Mouse (Mus musculus): ENCODE measurements around the gene Nrxn3. TPM values are rescaled to one million over a fixed set of nuclear protein-coding genes. Genes with fewer than 3 reads are reported as not detected.

Nrxn3 gene
- polyA plus RNA-seq, 1 experiment from 2014 or later: 88.1 TPM

- ATAC-seq: no peak
- Histone ChIP-seq H3K9ac (replicated peaks) (no peak overlapping the region), H3K4me3 (replicated peaks) (no peak overlapping the region), H3K36me3 (no peaks in the 10 kb centered on the region), H3K4me1 (replicated peaks) (no peaks in the 10 kb centered on the region), H3K27me3 (no peaks in the 10 kb centered on the region), H3K9me3 (no peaks in the 10 kb centered on the region), H3K4me2 (replicated peaks) (no peak overlapping the region), H3K27ac (no peak overlapping the region)
- 82% methylated on average over 4 of the region's 4 CpGs for WGBS
Observed at GRCm38 (mm10) chr12:89640046-89640445, 917.4 kb downstream of the Nrxn3 start.

GRCm38 (mm10) chr12:89641460-89641859 is 918.8 kb downstream of the Nrxn3 start:
- Histone ChIP-seq H3K4me3 (replicated peaks) (no peak overlapping the region), H3K9me3 (no peaks in the 10 kb centered on the region), H3K4me2 (replicated peaks) (no peak overlapping the region), H3K27ac (no peak overlapping the region), H3K9ac (replicated peaks) (no peak overlapping the region), H3K4me1 (replicated peaks) (no peaks in the 10 kb centered on the region), H3K27me3 (no peaks in the 10 kb centered on the region), H3K36me3 (no peaks in the 10 kb centered on the region)
- ATAC-seq: no peak
- 26% methylated on average over 1 of the region's 1 CpGs for whole genome bisulfite sequencing

DNA sequence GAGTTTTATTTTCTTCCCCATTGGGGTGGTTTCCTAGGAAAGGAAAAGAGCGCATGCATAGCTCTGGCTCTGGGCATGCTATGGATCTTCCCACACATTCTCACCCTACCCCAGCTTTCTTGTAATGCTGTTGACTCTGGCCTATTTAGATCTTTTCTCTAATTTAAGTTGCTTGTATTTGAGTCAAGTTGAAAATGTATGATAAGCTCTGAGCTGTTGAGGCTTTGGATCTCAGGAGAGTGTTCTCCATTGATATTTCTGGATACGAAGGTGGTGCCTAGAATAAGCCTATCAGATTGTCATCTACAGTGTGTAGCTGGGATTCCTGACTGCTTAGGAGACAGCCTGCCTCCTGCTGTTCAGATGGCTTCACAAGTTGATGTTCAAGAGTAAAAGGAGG is 930.5 kb downstream of the Nrxn3 start:
- Histone ChIP-seq H3K27me3 (no peaks in the 10 kb centered on the region), H3K4me3 (replicated peaks) (no peak overlapping the region), H3K27ac (no peak overlapping the region), H3K9me3 (no peaks in the 10 kb centered on the region), H3K4me1 (replicated peaks) (no peaks in the 10 kb centered on the region), H3K36me3 (no peaks in the 10 kb centered on the region), H3K9ac (replicated peaks) (no peak overlapping the region), H3K4me2 (replicated peaks) (no peak overlapping the region)
- WGBS: 86% methylated on average over 2 of the region's 2 CpGs
- no peak for ATAC-seq

DNA sequence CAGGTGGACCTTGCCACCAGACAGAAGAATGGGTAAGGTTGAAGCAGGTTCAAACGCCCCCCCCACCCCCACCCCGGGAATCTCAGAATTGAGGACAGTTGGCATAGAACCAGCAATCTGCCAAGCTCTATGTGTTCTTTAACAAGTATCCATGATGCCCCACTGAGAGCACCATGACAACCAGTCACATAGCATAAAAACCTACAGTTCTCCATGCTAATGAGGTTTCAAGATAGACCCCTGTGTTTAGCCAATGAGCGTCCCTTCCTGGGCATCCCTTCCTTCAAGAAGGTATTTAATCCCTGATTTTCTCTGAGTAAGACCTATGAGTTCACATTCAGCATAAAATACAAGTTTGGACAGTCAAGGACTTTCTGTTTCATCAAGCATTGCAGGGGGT is 938.5 kb downstream of the Nrxn3 start:
- no peak overlapping the region for H3K4me2 ChIP-seq (replicated peaks)
- no peak overlapping the region for H3K9ac ChIP-seq (replicated peaks)
- no peaks in the 10 kb centered on the region for H3K9me3 ChIP-seq
- no peak overlapping the region for H3K4me3 ChIP-seq (replicated peaks)
- H3K27me3 ChIP-seq: no peaks in the 10 kb centered on the region
- H3K4me1 ChIP-seq (replicated peaks): 0 out of 2 replicates have a peak, but pooled peaks cover 2% of the 10 kb centered on the region
- 60% methylated on average over 3 of the region's 3 CpGs for WGBS
- H3K36me3 ChIP-seq: no peaks in the 10 kb centered on the region
- H3K27ac ChIP-seq: no peak overlapping the region
- ATAC-seq: 0 out of 2 replicates have a peak, but pooled peaks have one; percentile 50

DNA sequence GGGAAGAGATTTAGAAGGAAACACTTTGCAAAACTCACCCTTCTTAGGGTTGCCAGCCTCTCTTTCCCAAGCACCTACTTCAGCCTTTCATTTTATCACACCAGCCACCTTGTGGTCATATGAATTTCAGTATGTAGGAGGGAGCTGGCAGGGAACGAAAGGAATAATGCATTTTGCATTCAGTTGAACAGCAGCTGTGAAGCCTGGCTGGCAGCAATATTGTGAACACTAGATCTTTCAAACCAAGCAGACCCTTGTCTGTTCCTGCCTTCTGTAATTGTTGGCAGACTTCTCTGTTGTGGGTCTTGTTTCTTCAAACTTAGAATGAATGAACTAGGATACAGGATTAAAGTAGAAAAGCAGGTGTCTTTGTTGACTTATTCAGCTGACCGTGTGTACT is 946.2 kb downstream of the Nrxn3 start:
- no peak for ATAC-seq
- Histone ChIP-seq H3K36me3 (no peaks in the 10 kb centered on the region), H3K4me1 (replicated peaks) (no peaks in the 10 kb centered on the region), H3K27ac (no peak overlapping the region), H3K4me2 (replicated peaks) (no peak overlapping the region), H3K27me3 (no peaks in the 10 kb centered on the region), H3K4me3 (replicated peaks) (no peak overlapping the region), H3K9me3 (no peaks in the 10 kb centered on the region), H3K9ac (replicated peaks) (no peak overlapping the region)
- 74% methylated on average over 2 of the region's 2 CpGs for WGBS

DNA sequence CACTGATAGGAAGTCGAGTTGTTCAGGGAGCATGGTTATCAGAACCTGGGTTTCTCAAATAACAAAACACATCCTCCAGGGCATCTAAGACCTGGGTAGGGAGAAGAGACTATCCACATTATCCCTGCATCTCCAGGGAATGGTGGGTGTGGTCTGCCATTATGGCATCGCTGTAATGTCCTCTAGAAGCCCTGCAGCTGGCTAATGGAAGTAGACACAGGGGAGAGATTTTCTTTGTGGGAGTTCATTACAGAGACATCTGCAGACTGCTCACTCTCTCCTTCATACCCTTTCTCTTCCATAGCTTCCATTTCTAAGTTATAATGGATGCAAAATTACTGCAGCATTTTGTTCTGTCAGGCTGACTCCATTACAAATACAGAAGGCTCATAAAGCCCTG is 950.1 kb downstream of the Nrxn3 start:
- Histone ChIP-seq H3K4me3 (replicated peaks) (no peak overlapping the region), H3K4me2 (replicated peaks) (no peak overlapping the region), H3K36me3 (no peaks in the 10 kb centered on the region), H3K27me3 (no peaks in the 10 kb centered on the region), H3K9ac (replicated peaks) (no peak overlapping the region), H3K9me3 (no peaks in the 10 kb centered on the region), H3K27ac (no peak overlapping the region), H3K4me1 (replicated peaks) (no peaks in the 10 kb centered on the region)
- 71% methylated on average over 2 of the region's 2 CpGs for WGBS
- no peak for ATAC-seq

GRCm38 (mm10) chr12:89685633-89686032 is 963.0 kb downstream of the Nrxn3 start:
- WGBS: 84% methylated on average over 2 of the region's 2 CpGs
- Histone ChIP-seq H3K9ac (replicated peaks) (no peak overlapping the region), H3K27ac (no peak overlapping the region), H3K9me3 (no peaks in the 10 kb centered on the region), H3K27me3 (no peaks in the 10 kb centered on the region), H3K4me2 (replicated peaks) (no peak overlapping the region), H3K4me1 (replicated peaks) (no peaks in the 10 kb centered on the region), H3K36me3 (no peaks in the 10 kb centered on the region), H3K4me3 (replicated peaks) (no peak overlapping the region)
- no peak for ATAC-seq

DNA sequence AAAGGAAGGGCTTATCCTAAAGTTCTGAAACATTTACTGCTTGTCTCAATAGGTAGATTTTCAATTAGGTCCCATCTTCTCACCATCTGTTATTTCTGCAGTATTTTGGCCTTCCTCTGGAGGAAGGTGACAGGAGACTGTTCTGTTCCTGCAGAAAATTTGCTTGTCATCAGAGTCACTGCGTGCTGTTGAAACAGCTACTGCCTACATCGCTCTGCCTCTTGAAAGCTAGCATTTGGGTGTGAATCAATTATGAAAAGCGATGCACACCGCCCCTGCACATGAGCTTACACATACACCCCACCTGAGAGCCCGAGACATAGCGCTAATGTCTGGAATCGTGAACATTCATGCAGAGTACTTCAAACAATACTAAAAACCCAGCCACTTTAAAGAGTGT is 966.4 kb downstream of the Nrxn3 start:
- 93% methylated on average over 7 of the region's 7 CpGs for WGBS
- ATAC-seq: no peak
- no peaks in the 10 kb centered on the region for H3K27me3 ChIP-seq

GRCm38 (mm10) chr12:89699469-89699868 is 976.8 kb downstream of the Nrxn3 start:
- Histone ChIP-seq H3K36me3 (no peaks in the 10 kb centered on the region), H3K4me3 (replicated peaks) (no peak overlapping the region), H3K9ac (replicated peaks) (no peak overlapping the region), H3K9me3 (no peaks in the 10 kb centered on the region), H3K27ac (peak overlapping the region; percentile 9; the same call in 1 of the 2 replicates), H3K4me1 (replicated peaks) (peaks cover 13% of the 10 kb centered on the region; the same call in 1 of the 2 replicates), H3K4me2 (replicated peaks) (no peak overlapping the region), H3K27me3 (no peaks in the 10 kb centered on the region)
- peak; percentile 78 for ATAC-seq
- WGBS: 11% methylated on average over 4 of the region's 4 CpGs

More for the DNA sequence above, 966.4 kb downstream of the Nrxn3 start:
- Histone ChIP-seq H3K9ac (replicated peaks) (no peak overlapping the region), H3K27ac (no peak overlapping the region), H3K9me3 (no peaks in the 10 kb centered on the region), H3K4me1 (replicated peaks) (no peaks in the 10 kb centered on the region), H3K4me2 (replicated peaks) (no peak overlapping the region), H3K4me3 (replicated peaks) (no peak overlapping the region), H3K36me3 (no peaks in the 10 kb centered on the region)

DNA sequence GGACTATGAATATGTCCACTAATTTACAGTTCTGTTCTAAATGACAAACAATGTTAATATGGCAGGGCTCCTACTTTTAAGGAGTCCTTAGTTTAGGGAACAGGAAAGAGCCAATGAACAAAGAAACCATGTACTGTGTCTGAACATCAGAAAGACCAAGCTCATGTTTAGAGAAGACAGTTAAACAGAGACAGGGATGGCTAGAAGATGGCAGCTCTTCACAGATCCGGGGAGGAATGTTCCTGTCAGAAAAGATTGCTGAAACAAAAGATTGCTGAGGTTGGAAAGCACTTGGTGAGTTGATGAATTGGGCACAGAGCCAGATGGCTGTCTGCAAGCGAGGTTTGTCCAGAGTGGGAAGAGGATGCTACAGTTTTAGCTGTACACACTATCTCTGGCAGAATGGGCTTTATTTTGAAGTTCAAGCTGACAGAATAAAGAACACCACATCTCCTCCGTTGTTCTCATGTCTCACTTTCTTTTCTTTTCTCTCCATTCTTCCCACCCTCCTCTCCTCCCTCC is 978.3 kb downstream of the Nrxn3 start:
- no peak for ATAC-seq
- no peaks in the 10 kb centered on the region for H3K9me3 ChIP-seq
- WGBS: 51% methylated on average over 3 of the region's 3 CpGs
- peaks cover 13% of the 10 kb centered on the region; the same call in 1 of the 2 replicates for H3K4me1 ChIP-seq (replicated peaks)
- H3K27me3 ChIP-seq: no peaks in the 10 kb centered on the region
- H3K9ac ChIP-seq (replicated peaks): no peak overlapping the region
- H3K4me2 ChIP-seq (replicated peaks): no peak overlapping the region
- H3K4me3 ChIP-seq (replicated peaks): no peak overlapping the region
- no peaks in the 10 kb centered on the region for H3K36me3 ChIP-seq
- no peak overlapping the region for H3K27ac ChIP-seq

DNA sequence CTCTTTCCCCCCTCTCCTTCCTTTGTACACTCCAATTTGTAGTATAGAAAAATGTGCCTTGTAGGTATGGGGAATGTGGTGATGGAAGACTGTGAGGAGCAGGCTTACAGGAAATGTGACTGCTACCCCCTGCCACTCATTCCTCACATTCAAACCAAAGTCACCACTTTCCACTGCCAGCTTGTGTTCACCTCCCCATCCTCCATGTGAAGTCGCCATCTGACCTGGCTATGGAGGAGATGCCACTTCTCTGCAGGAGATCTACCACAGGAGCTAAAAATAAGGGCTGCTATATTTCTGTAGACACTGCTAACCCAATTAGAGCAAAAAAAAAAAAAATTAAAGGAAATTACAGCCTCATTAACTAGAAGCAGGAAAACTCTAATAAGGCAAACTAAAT is 980.3 kb downstream of the Nrxn3 start:
- Histone ChIP-seq H3K4me3 (replicated peaks) (no peak overlapping the region), H3K4me1 (replicated peaks) (peaks cover 13% of the 10 kb centered on the region; the same call in 1 of the 2 replicates), H3K9ac (replicated peaks) (no peak overlapping the region), H3K27ac (no peak overlapping the region), H3K27me3 (no peaks in the 10 kb centered on the region), H3K36me3 (no peaks in the 10 kb centered on the region), H3K9me3 (no peaks in the 10 kb centered on the region), H3K4me2 (replicated peaks) (no peak overlapping the region)
- WGBS: 94% methylated on average over 1 of the region's 1 CpGs
- no peak for ATAC-seq

DNA sequence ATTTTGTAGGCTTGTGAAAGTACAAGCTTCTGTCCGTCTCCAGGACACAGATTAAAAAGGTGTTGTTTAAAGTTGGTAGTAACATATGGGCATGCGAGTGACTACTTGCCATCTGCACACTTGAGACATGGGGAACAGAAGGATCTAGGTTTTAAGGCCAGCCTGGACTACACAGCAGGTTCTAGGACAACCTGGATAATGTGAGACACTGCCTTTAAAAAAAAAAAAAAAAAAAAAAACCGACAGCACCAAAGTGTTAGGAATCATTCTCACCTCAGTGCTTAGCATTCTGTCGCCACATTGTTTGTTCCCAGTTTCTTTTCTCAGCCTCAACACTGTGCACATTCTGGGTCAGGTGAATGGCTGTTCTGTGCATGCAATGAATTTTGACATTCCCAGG is 985.2 kb downstream of the Nrxn3 start:
- Histone ChIP-seq H3K4me3 (replicated peaks) (no peak overlapping the region), H3K27me3 (no peaks in the 10 kb centered on the region), H3K4me2 (replicated peaks) (no peak overlapping the region), H3K4me1 (replicated peaks) (no peaks in the 10 kb centered on the region), H3K27ac (no peak overlapping the region), H3K36me3 (no peaks in the 10 kb centered on the region), H3K9ac (replicated peaks) (no peak overlapping the region), H3K9me3 (no peaks in the 10 kb centered on the region)
- ATAC-seq: no peak
- WGBS: 83% methylated on average over 4 of the region's 4 CpGs

- Histone ChIP-seq H3K27me3 (no peaks in the 10 kb centered on the region), H3K9ac (replicated peaks) (no peak overlapping the region), H3K4me2 (replicated peaks) (no peak overlapping the region), H3K36me3 (no peaks in the 10 kb centered on the region), H3K9me3 (no peaks in the 10 kb centered on the region), H3K4me3 (replicated peaks) (no peak overlapping the region), H3K4me1 (replicated peaks) (no peaks in the 10 kb centered on the region), H3K27ac (no peak overlapping the region)
- ATAC-seq: no peak
- 90% methylated on average over 5 of the region's 5 CpGs for WGBS
Observed at GRCm38 (mm10) chr12:89710459-89710858, 987.8 kb downstream of the Nrxn3 start.
